Mouse (Mus musculus): ENCODE measurements at regions not wholly inside any gene's neighbourhood (a gene's known extent, or its start where the extent isn't known, plus 50 kb on each side); places are given as distances from the start of the nearest gene placed in this dataset.
A peak's percentile ranks its signal among the peaks of the same experiment; 100 is the strongest.

GRCm38 (mm10) chr6:31112293-31113077 lies 153.6 kb upstream of the Klf14 start:
- DNase-seq, result no peak

- peak; percentile 67 for DNase-seq
Measured at GRCm38 (mm10) chr6:31113558-31114326, 154.9 kb upstream of the Klf14 start.

GRCm38 (mm10) chr6:31114336-31115335 lies 155.8 kb upstream of the Klf14 start:
- DNase-seq, result no peak

- no peak for DNase-seq
Measured at GRCm38 (mm10) chr6:31115566-31115965, 156.7 kb upstream of the Klf14 start.

- no peak for DNase-seq
Measured at GRCm38 (mm10) chr6:31116365-31116764, 157.5 kb upstream of the Klf14 start.

- DNase-seq, result no peak
Measured at GRCm38 (mm10) chr6:31117666-31118065, 158.8 kb upstream of the Klf14 start.

- DNase-seq, result no peak
Measured at GRCm38 (mm10) chr6:31121008-31121407, 162.1 kb upstream of the Klf14 start.

GRCm38 (mm10) chr6:31122895-31123294 lies 164.0 kb upstream of the Klf14 start:
- no peak for DNase-seq

- DNase-seq, result no peak
Measured at GRCm38 (mm10) chr6:31123342-31123990, 164.6 kb upstream of the Klf14 start.

- DNase-seq, result no peak
Measured at GRCm38 (mm10) chr6:31124076-31124475, 165.2 kb upstream of the Klf14 start.

- DNase-seq, result no peak
Measured at GRCm38 (mm10) chr6:31124872-31125271, 166.0 kb upstream of the Klf14 start.

- no peak for DNase-seq
Measured at GRCm38 (mm10) chr6:31125328-31126118, 166.6 kb upstream of the Klf14 start.

GRCm38 (mm10) chr6:31126131-31126871 lies 167.4 kb upstream of the Klf14 start:
- no peak for DNase-seq

- peak; percentile 41 for DNase-seq
Measured at GRCm38 (mm10) chr6:31129170-31129569, 170.3 kb upstream of the Klf14 start.

- DNase-seq, result no peak
Measured at GRCm38 (mm10) chr6:31129987-31130386, 171.1 kb upstream of the Klf14 start.

- DNase-seq, result no peak
Measured at GRCm38 (mm10) chr6:31130522-31130921, 171.6 kb upstream of the Klf14 start.

GRCm38 (mm10) chr6:31131716-31132115 lies 172.8 kb upstream of the Klf14 start:
- DNase-seq, result no peak

GRCm38 (mm10) chr6:31132396-31133190 lies 173.7 kb upstream of the Klf14 start:
- peak; percentile 48 for DNase-seq

GRCm38 (mm10) chr6:31133896-31134735 lies 175.2 kb upstream of the Klf14 start:
- no peak for DNase-seq
